Mouse (Mus musculus) liver, postnatal 0 days (tissue): ENCODE results near the gene Uqcr11.

ENCODE experiments used
- CTCF ChIP-seq: sonication (generic); IDR thresholded peaks from 2 replicates; pipeline ENCODE4 v1.5.1; 2016; ENCODE audit warnings: antibody characterized with exemption, low read depth
- EP300 ChIP-seq: IDR thresholded peaks from 2 replicates; pipeline ENCODE4 v1.6.1; 2016; ENCODE audit warnings: antibody characterized with exemption, low read depth, mild to moderate bottlenecking

GRCm38 (mm10) chr10:80371983-80372382 is 34.6 kb downstream of the Uqcr11 start:
- no peak for TF ChIP-seq CTCF
- no peak for TF ChIP-seq EP300
